Mouse (Mus musculus) gastrocnemius, postnatal 10 days (tissue): ENCODE data around the gene Reep6. TPM values are rescaled to one million over a fixed set of nuclear protein-coding genes. Genes with fewer than 3 reads are reported as not detected.

Experiments
- microRNA-seq, 2 experiments: library from miRNA; unstranded; fragments of <30 nt; microRNA quantifications; one replicate each; pipeline ENCODE4 v1.2.0; 2021
- total RNA-seq, 2 experiments: library from RNA; stranded (reverse); gene quantifications; 2 replicates each; pipeline ENCODE4 v1.2.3; 2021

The Reep6 gene
- total RNA-seq, 2 experiments from 2014 or later, result 2.1 to 2.4 TPM

Small RNAs within 50 kb of the gene (microRNA-seq; reads per million reads assigned to microRNA genes)
- gene Gm22721, result 0 reads per million in 2 experiments

Other genes starting within 250 kb of the Reep6 start
- 10 to 100 TPM in 1 of 2 experiments, 1 to 10 TPM in 1; 7.7 to 11.6 TPM for gene Sbno2, start 224.4 kb upstream of the Reep6 start, total RNA-seq
- 100 to 1,000 TPM; 105 to 110 TPM for gene Stk11, start 214.2 kb upstream of the Reep6 start, total RNA-seq
- gene Atp5d, start 191.3 kb upstream of the Reep6 start, total RNA-seq, result 100 to 1,000 TPM; 576 to 659 TPM
- gene Cbarp, start 189.1 kb upstream of the Reep6 start, total RNA-seq, result 1 to 10 TPM; 2.3 to 3.2 TPM
- 10 to 100 TPM; 34.3 to 62.7 TPM for gene Midn, start 181.7 kb upstream of the Reep6 start, total RNA-seq
- 10 to 100 TPM; 84.3 to 88.4 TPM for gene Cirbp, start 164.0 kb upstream of the Reep6 start, total RNA-seq
- gene 1600002K03Rik, start 157.0 kb upstream of the Reep6 start, total RNA-seq, result 1 to 10 TPM; 3.9 to 5.5 TPM
- 1 to 10 TPM; 1.1 to 1.9 TPM for gene Efna2, start 150.5 kb upstream of the Reep6 start, total RNA-seq
- 10 to 100 TPM; 26.4 to 31.3 TPM for gene Mum1, start 103.5 kb upstream of the Reep6 start, total RNA-seq
- 100 to 1,000 TPM; 371 to 457 TPM for gene Ndufs7, start 80.8 kb upstream of the Reep6 start, total RNA-seq
- 100 to 1,000 TPM; 342 to 351 TPM for gene Gamt, start 68.9 kb upstream of the Reep6 start, total RNA-seq
- 10 to 100 TPM; 67.8 to 81.0 TPM for gene Dazap1, start 68.5 kb upstream of the Reep6 start, total RNA-seq
- gene Rps15, start 37.5 kb upstream of the Reep6 start, total RNA-seq, result 100 to 1,000 TPM; 952 to 954 TPM
- gene Apc2, start 34.0 kb upstream of the Reep6 start, total RNA-seq, result under 1 TPM; 0.87 to 0.95 TPM
- gene 2310011J03Rik, start 9.4 kb upstream of the Reep6 start, total RNA-seq, result 10 to 100 TPM; 10.5 to 13.1 TPM
- 1 to 10 TPM in 1 of 2 experiments, under 1 TPM in 1; 0.75 to 1.5 TPM for gene Pcsk4, start 455 bp upstream of the Reep6 start, total RNA-seq
- gene Adamtsl5, start 18.5 kb downstream of the Reep6 start, total RNA-seq, result 10 to 100 TPM; 15.2 to 20.4 TPM
- not detected for gene Plk5, start 26.5 kb downstream of the Reep6 start, total RNA-seq
- 10 to 100 TPM in 1 of 2 experiments, 1 to 10 TPM in 1; 8.9 to 12.2 TPM for gene Mex3d, start 57.7 kb downstream of the Reep6 start, total RNA-seq
- 100 to 1,000 TPM; 107 to 120 TPM for gene Mbd3, start 69.6 kb downstream of the Reep6 start, total RNA-seq
- 100 to 1,000 TPM; 725 to 806 TPM for gene Uqcr11, start 76.9 kb downstream of the Reep6 start, total RNA-seq
- gene Tcf3, start 103.7 kb downstream of the Reep6 start, total RNA-seq, result 10 to 100 TPM; 33.0 to 43.2 TPM
- not detected for gene Onecut3, start 164.9 kb downstream of the Reep6 start, total RNA-seq
- not detected for gene Atp8b3, start 209.2 kb downstream of the Reep6 start, total RNA-seq
- gene Rexo1, start 231.6 kb downstream of the Reep6 start, total RNA-seq, result 10 to 100 TPM; 13.1 to 16.7 TPM
- 1 to 10 TPM; 3.5 to 5.8 TPM for gene Klf16, start 247.4 kb downstream of the Reep6 start, total RNA-seq